Comparison of ENCODE assay signal across 8 mouse cellular contexts in the genomic region with DNA sequence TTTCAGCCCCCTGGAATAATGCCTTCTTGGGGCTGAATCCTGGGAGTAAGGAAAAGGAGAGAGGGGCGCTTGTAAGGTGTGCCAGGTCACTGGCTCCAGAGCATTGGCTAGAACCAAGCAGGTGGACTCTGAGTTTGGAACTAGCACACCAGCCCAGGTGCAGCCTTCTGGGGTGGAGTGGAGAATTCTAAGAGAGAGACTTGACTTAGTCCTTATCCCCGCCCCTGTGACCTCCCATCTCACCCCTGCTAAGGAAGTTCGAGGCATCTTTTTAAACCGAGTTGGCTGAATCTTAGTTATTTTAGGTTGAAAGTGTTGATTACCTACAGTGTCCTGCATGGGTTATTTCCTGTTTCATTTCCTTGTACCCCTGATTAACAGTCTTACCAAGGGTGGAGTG. TPM values are rescaled to one million over a fixed set of nuclear protein-coding genes. Genes with fewer than 3 reads are reported as not detected.
DNase-seq lines count a peak whose midpoint lies in the region; ATAC-seq and TF ChIP-seq lines count a peak whose summit lies in the region.

No protein-coding gene starts in this region.

- H3K27me3 ChIP-seq in embryonic facial prominence, embryonic 12.5 days = peaks cover 22% of the 10 kb centered on the region
- H3K27me3 ChIP-seq in hindbrain, postnatal 0 days (ENCODE audit: insufficient read depth, low read length) = no peaks in the 10 kb centered on the region
- peaks cover 5% of the 10 kb centered on the region; the same call in 1 of the 2 replicates for H3K27me3 ChIP-seq in liver, embryonic 15.5 days
- H3K27me3 ChIP-seq in splenic B cell, adult 2 months (ENCODE audit: control insufficient read depth, insufficient read depth, low read length, poor library complexity, severe bottlenecking) = no peaks in the 10 kb centered on the region

- H3K36me3 ChIP-seq in embryonic facial prominence, embryonic 12.5 days = no peaks in the 10 kb centered on the region
- no peaks in the 10 kb centered on the region for H3K36me3 ChIP-seq in hindbrain, postnatal 0 days (ENCODE audit: insufficient read depth, low read length)
- peaks cover 28% of the 10 kb centered on the region for H3K36me3 ChIP-seq in liver, embryonic 15.5 days (replicated peaks)
- H3K36me3 ChIP-seq in splenic B cell, adult 2 months (ENCODE audit: control insufficient read depth, insufficient read depth, low read length, poor library complexity, severe bottlenecking) = no peaks in the 10 kb centered on the region

- no peak for ATAC-seq in embryonic facial prominence, embryonic 12.5 days (ENCODE audit: insufficient number of reproducible peaks, insufficient read depth, low FRiP score, low TSS enrichment)
- no peak for ATAC-seq in hindbrain, postnatal 0 days
- no peak for ATAC-seq in liver, embryonic 15.5 days (ENCODE audit: insufficient read depth)

- peak overlapping the region; percentile 97 for H3K4me3 ChIP-seq in gastrocnemius, adult 2 months
- peak overlapping the region; percentile 67 for H3K4me3 ChIP-seq in embryonic facial prominence, embryonic 12.5 days
- peak overlapping the region; percentile 70 for H3K4me3 ChIP-seq in hindbrain, postnatal 0 days (ENCODE audit: low read length)
- H3K4me3 ChIP-seq in liver, embryonic 15.5 days (replicated peaks) = peak overlapping the region; percentile 87

- H3K4me1 ChIP-seq in embryonic facial prominence, embryonic 12.5 days = 0 out of 2 replicates have a peak, but pooled peaks cover 10% of the 10 kb centered on the region
- peaks cover 6% of the 10 kb centered on the region; the same call in 1 of the 2 replicates for H3K4me1 ChIP-seq in hindbrain, postnatal 0 days (ENCODE audit: insufficient read depth, low read length)
- H3K4me1 ChIP-seq in liver, embryonic 15.5 days (replicated peaks) = peaks cover 55% of the 10 kb centered on the region

- 28% methylated on average over 4 of the region's 4 CpGs for WGBS in embryonic facial prominence, embryonic 12.5 days
- WGBS in hindbrain, postnatal 0 days = 26% methylated on average over 4 of the region's 4 CpGs
- WGBS in liver, embryonic 15.5 days (ENCODE audit: insufficient replicate concordance) = 11% methylated on average over 4 of the region's 4 CpGs

- H3K27ac ChIP-seq in gastrocnemius, adult 2 months = peak overlapping the region; percentile 97
- H3K27ac ChIP-seq in embryonic facial prominence, embryonic 12.5 days = no peak overlapping the region
- no peak overlapping the region for H3K27ac ChIP-seq in hindbrain, postnatal 0 days
- H3K27ac ChIP-seq in liver, embryonic 15.5 days (replicated peaks) = peak overlapping the region; percentile 99

- H3K9me3 ChIP-seq in embryonic facial prominence, embryonic 12.5 days = no peaks in the 10 kb centered on the region
- no peaks in the 10 kb centered on the region for H3K9me3 ChIP-seq in hindbrain, postnatal 0 days (ENCODE audit: low read length)
- H3K9me3 ChIP-seq in liver, embryonic 15.5 days (replicated peaks) = no peaks in the 10 kb centered on the region

- no peak for TF ChIP-seq CTCF in gastrocnemius, adult 2 months (IDR thresholded peaks at IDR 0.05)
- no peak for TF ChIP-seq CTCF in hindbrain, postnatal 0 days (IDR thresholded peaks at IDR 0.05; ENCODE audit: low read depth)

- H3K4me2 ChIP-seq in embryonic facial prominence, embryonic 12.5 days (replicated peaks) = peak overlapping the region; percentile 99
- peak overlapping the region; percentile 97 for H3K4me2 ChIP-seq in hindbrain, postnatal 0 days (ENCODE audit: low read depth, low read length)
- peak overlapping the region; percentile 97 for H3K4me2 ChIP-seq in liver, embryonic 15.5 days

- intact Hi-C loops in gastrocnemius, adult 2 months (cut with DNase I) = loop anchor here (5.0 kb wide), 2 partner anchors 78 to 253 kb away; no protein-coding TSS in a partner anchor

- peak; percentile 21 for DNase-seq in gastrocnemius, adult 2 months
- no peak for DNase-seq in gastrocnemius, adult 8-10 months (ENCODE audit: low spot score in 2 of 2)
- no peak for DNase-seq in hindbrain, postnatal 0 days (ENCODE audit: low spot score)
- DNase-seq in splenic B cell, adult 2 months (ENCODE audit: low read depth, low spot score) = peak; percentile 62
- DNase-seq in right cerebral cortex, adult 18-20 months = no peak
- DNase-seq in cerebellum, adult 11-12 months = no peak

- H3K9ac ChIP-seq in embryonic facial prominence, embryonic 12.5 days = peak overlapping the region; percentile 61
- peak overlapping the region; percentile 67 for H3K9ac ChIP-seq in hindbrain, postnatal 0 days (replicated peaks; ENCODE audit: low read length)
- H3K9ac ChIP-seq in liver, embryonic 15.5 days = peak overlapping the region; percentile 95

RNA-seq across cellular contexts. Expression of gene Zdhhc14, which starts 1.5 kb away (rescaled TPM):
- total RNA-seq in gastrocnemius, adult 2 months (2021) = 1 to 10 TPM; 2.0 to 4.3 TPM
- total RNA-seq in gastrocnemius, adult 8-10 months (2022) = 1 to 10 TPM; 3.2 to 4.5 (median 3.7) TPM
- 3.8 and 4.0 TPM in 2 replicates for polyA plus RNA-seq in embryonic facial prominence, embryonic 12.5 days (2016; fragmentation: Nextera tagmentation; extraction: Ambion mirVana)
- total RNA-seq in hindbrain, postnatal 0 days (2014; rRNA removed) = 19.7 and 20.5 TPM in 2 replicates
- polyA plus RNA-seq in hindbrain, postnatal 0 days (2015; fragmentation: Nextera tagmentation; extraction: Ambion mirVana) = 8.6 and 9.7 TPM in 2 replicates
- 6.9 and 8.8 TPM in 2 replicates for polyA plus RNA-seq in liver, embryonic 15.5 days (2015; fragmentation: Nextera tagmentation; extraction: Ambion mirVana)

RNA-seq across cellular contexts. Expression of gene Tmem242, which starts 53.8 kb away (rescaled TPM):
- 100 to 1,000 TPM; 134 to 164 TPM for total RNA-seq in gastrocnemius, adult 2 months (2021)
- total RNA-seq in gastrocnemius, adult 8-10 months (2022) = 100 to 1,000 TPM; 154 to 168 (median 158) TPM
- polyA plus RNA-seq in embryonic facial prominence, embryonic 12.5 days (2016; fragmentation: Nextera tagmentation; extraction: Ambion mirVana) = 131 and 147 TPM in 2 replicates
- total RNA-seq in hindbrain, postnatal 0 days (2014; rRNA removed) = 57.0 and 67.1 TPM in 2 replicates
- polyA plus RNA-seq in hindbrain, postnatal 0 days (2015; fragmentation: Nextera tagmentation; extraction: Ambion mirVana) = 134 and 147 TPM in 2 replicates
- polyA plus RNA-seq in liver, embryonic 15.5 days (2015; fragmentation: Nextera tagmentation; extraction: Ambion mirVana) = 34.4 and 38.5 TPM in 2 replicates

Comparison
In these comparisons a context has a peak if more than half of its experiments do, and no peak if none do; other contexts are left out.
1. DNase-seq: peak in gastrocnemius, adult 2 months (single experiment) and splenic B cell, adult 2 months (single experiment); none in gastrocnemius, adult 8-10 months (0 of 2), hindbrain, postnatal 0 days (single experiment), right cerebral cortex, adult 18-20 months (single experiment) and cerebellum, adult 11-12 months (single experiment).
2. H3K27ac ChIP-seq: peak in gastrocnemius, adult 2 months (single experiment) and liver, embryonic 15.5 days (single experiment); none in embryonic facial prominence, embryonic 12.5 days (single experiment) and hindbrain, postnatal 0 days (single experiment).
3. Peak in every context shown above with its lines, with median percentiles within 50 percentile points of each other: H3K4me3 ChIP-seq, H3K4me2 ChIP-seq and H3K9ac ChIP-seq.